Mouse (Mus musculus): ENCODE measurements at regions not wholly inside any gene's neighbourhood (a gene's known extent, or its start where the extent isn't known, plus 50 kb on each side); places are given as distances from the start of the nearest gene placed in this dataset.

GRCm38 (mm10) chr1:183808168-183808567, 204.9 kb upstream of the Dusp10 start:
- Histone ChIP-seq H3K9me3 (no peaks in the 10 kb centered on the region), H3K27me3 (replicated peaks) (no peaks in the 10 kb centered on the region), H3K4me2 (replicated peaks) (no peak overlapping the region), H3K4me3 (no peak overlapping the region), H3K27ac (no peak overlapping the region), H3K4me1 (no peaks in the 10 kb centered on the region), H3K36me3 (no peaks in the 10 kb centered on the region), H3K9ac (no peak overlapping the region)
- ATAC-seq (ENCODE audit: low FRiP score, low read depth), result no peak
- WGBS, result 83% methylated on average over 2 of the region's 2 CpGs

- no peaks in the 10 kb centered on the region for H3K36me3 ChIP-seq
- H3K9me3 ChIP-seq, result no peaks in the 10 kb centered on the region
- H3K27me3 ChIP-seq (replicated peaks), result no peaks in the 10 kb centered on the region
- no peak overlapping the region for H3K27ac ChIP-seq
- no peaks in the 10 kb centered on the region for H3K4me1 ChIP-seq
- H3K9ac ChIP-seq, result no peak overlapping the region
- no peak overlapping the region for H3K4me3 ChIP-seq
- 74% methylated on average over 5 of the region's 5 CpGs for WGBS
- H3K4me2 ChIP-seq (replicated peaks), result no peak overlapping the region
- ATAC-seq (ENCODE audit: low FRiP score, low read depth), result no peak
Measured at GRCm38 (mm10) chr1:183820555-183820954, 192.5 kb upstream of the Dusp10 start.

GRCm38 (mm10) chr1:183826300-183826699, 186.8 kb upstream of the Dusp10 start:
- 32% methylated on average over 4 of the region's 4 CpGs for WGBS
- ATAC-seq (ENCODE audit: low FRiP score, low read depth), result no peak
- no peak overlapping the region for H3K27ac ChIP-seq
- no peaks in the 10 kb centered on the region for H3K36me3 ChIP-seq
- H3K27me3 ChIP-seq (replicated peaks), result no peaks in the 10 kb centered on the region
- no peaks in the 10 kb centered on the region for H3K9me3 ChIP-seq
- H3K4me3 ChIP-seq, result no peak overlapping the region
- no peaks in the 10 kb centered on the region for H3K4me1 ChIP-seq
- H3K4me2 ChIP-seq (replicated peaks), result no peak overlapping the region
- no peak overlapping the region for H3K9ac ChIP-seq

GRCm38 (mm10) chr1:183845135-183845534, 168.0 kb upstream of the Dusp10 start:
- Histone ChIP-seq H3K4me3 (no peak overlapping the region), H3K27me3 (replicated peaks) (no peaks in the 10 kb centered on the region), H3K9me3 (no peaks in the 10 kb centered on the region), H3K4me2 (replicated peaks) (no peak overlapping the region), H3K4me1 (no peaks in the 10 kb centered on the region), H3K9ac (no peak overlapping the region), H3K36me3 (no peaks in the 10 kb centered on the region), H3K27ac (no peak overlapping the region)
- no peak for ATAC-seq (ENCODE audit: low FRiP score, low read depth)
- WGBS, result 79% methylated on average over 4 of the region's 4 CpGs

- Histone ChIP-seq H3K36me3 (no peaks in the 10 kb centered on the region), H3K27ac (no peak overlapping the region), H3K4me1 (no peaks in the 10 kb centered on the region), H3K9me3 (no peaks in the 10 kb centered on the region), H3K9ac (no peak overlapping the region), H3K4me3 (no peak overlapping the region), H3K27me3 (replicated peaks) (no peaks in the 10 kb centered on the region), H3K4me2 (replicated peaks) (no peak overlapping the region)
- WGBS, result 83% methylated on average over 3 of the region's 3 CpGs
- no peak for ATAC-seq (ENCODE audit: low FRiP score, low read depth)
Measured at GRCm38 (mm10) chr1:183853956-183854613, 159.0 kb upstream of the Dusp10 start.

GRCm38 (mm10) chr1:183865111-183865510, 148.0 kb upstream of the Dusp10 start:
- Histone ChIP-seq H3K9me3 (no peaks in the 10 kb centered on the region), H3K4me3 (no peak overlapping the region), H3K27ac (no peak overlapping the region), H3K4me1 (no peaks in the 10 kb centered on the region), H3K4me2 (replicated peaks) (no peak overlapping the region), H3K9ac (no peak overlapping the region), H3K27me3 (replicated peaks) (no peaks in the 10 kb centered on the region), H3K36me3 (no peaks in the 10 kb centered on the region)
- 66% methylated on average over 4 of the region's 4 CpGs for WGBS
- no peak for ATAC-seq (ENCODE audit: low FRiP score, low read depth)

- Histone ChIP-seq H3K27me3 (replicated peaks) (no peaks in the 10 kb centered on the region), H3K4me1 (no peaks in the 10 kb centered on the region), H3K27ac (no peak overlapping the region), H3K4me3 (no peak overlapping the region), H3K4me2 (replicated peaks) (no peak overlapping the region), H3K9me3 (no peaks in the 10 kb centered on the region), H3K36me3 (no peaks in the 10 kb centered on the region), H3K9ac (no peak overlapping the region)
- 83% methylated on average over 3 of the region's 3 CpGs for WGBS
- ATAC-seq (ENCODE audit: low FRiP score, low read depth), result no peak
Measured at GRCm38 (mm10) chr1:183865586-183865985, 147.5 kb upstream of the Dusp10 start.

- 96% methylated on average over 5 of the region's 5 CpGs for WGBS
- H3K4me2 ChIP-seq (replicated peaks), result no peak overlapping the region
Measured at GRCm38 (mm10) chr1:183868965-183869364, 144.1 kb upstream of the Dusp10 start.

GRCm38 (mm10) chr1:183895936-183896335, 117.2 kb upstream of the Dusp10 start:
- no peak for ATAC-seq (ENCODE audit: low FRiP score, low read depth)

More at GRCm38 (mm10) chr1:183868965-183869364, 144.1 kb upstream of the Dusp10 start:
- no peak overlapping the region for H3K4me3 ChIP-seq
- no peak overlapping the region for H3K27ac ChIP-seq
- H3K4me1 ChIP-seq, result no peaks in the 10 kb centered on the region
- H3K9me3 ChIP-seq, result no peaks in the 10 kb centered on the region
- H3K27me3 ChIP-seq (replicated peaks), result no peaks in the 10 kb centered on the region
- no peak for ATAC-seq (ENCODE audit: low FRiP score, low read depth)
- no peak overlapping the region for H3K9ac ChIP-seq
- H3K36me3 ChIP-seq, result no peaks in the 10 kb centered on the region

GRCm38 (mm10) chr1:183898091-183898490, 115.0 kb upstream of the Dusp10 start:
- H3K36me3 ChIP-seq, result no peaks in the 10 kb centered on the region

More at GRCm38 (mm10) chr1:183895936-183896335, 117.2 kb upstream of the Dusp10 start:
- H3K9ac ChIP-seq, result no peak overlapping the region
- H3K27ac ChIP-seq, result no peak overlapping the region
- no peak overlapping the region for H3K4me2 ChIP-seq (replicated peaks)
- no peaks in the 10 kb centered on the region for H3K27me3 ChIP-seq (replicated peaks)
- H3K4me3 ChIP-seq, result no peak overlapping the region
- no peaks in the 10 kb centered on the region for H3K36me3 ChIP-seq
- 90% methylated on average over 3 of the region's 3 CpGs for WGBS
- H3K4me1 ChIP-seq, result no peaks in the 10 kb centered on the region
- no peaks in the 10 kb centered on the region for H3K9me3 ChIP-seq

GRCm38 (mm10) chr1:183904564-183904963, 108.5 kb upstream of the Dusp10 start:
- Histone ChIP-seq H3K27ac (no peak overlapping the region), H3K4me1 (no peaks in the 10 kb centered on the region), H3K27me3 (replicated peaks) (no peaks in the 10 kb centered on the region), H3K36me3 (no peaks in the 10 kb centered on the region), H3K9me3 (no peaks in the 10 kb centered on the region), H3K4me2 (replicated peaks) (no peak overlapping the region), H3K4me3 (no peak overlapping the region), H3K9ac (no peak overlapping the region)
- 88% methylated on average over 7 of the region's 7 CpGs for WGBS
- no peak for ATAC-seq (ENCODE audit: low FRiP score, low read depth)

More at GRCm38 (mm10) chr1:183898091-183898490, 115.0 kb upstream of the Dusp10 start:
- Histone ChIP-seq H3K4me1 (no peaks in the 10 kb centered on the region), H3K27ac (no peak overlapping the region), H3K4me3 (no peak overlapping the region), H3K27me3 (replicated peaks) (no peaks in the 10 kb centered on the region), H3K9me3 (no peaks in the 10 kb centered on the region), H3K9ac (no peak overlapping the region), H3K4me2 (replicated peaks) (no peak overlapping the region)
- no peak for ATAC-seq (ENCODE audit: low FRiP score, low read depth)
- 67% methylated on average over 3 of the region's 3 CpGs for WGBS

- WGBS, result 85% methylated on average over 11 of the region's 11 CpGs
- Histone ChIP-seq H3K27me3 (replicated peaks) (no peaks in the 10 kb centered on the region), H3K9me3 (no peaks in the 10 kb centered on the region), H3K36me3 (no peaks in the 10 kb centered on the region), H3K9ac (no peak overlapping the region), H3K4me2 (replicated peaks) (no peak overlapping the region), H3K4me1 (no peaks in the 10 kb centered on the region), H3K4me3 (no peak overlapping the region), H3K27ac (no peak overlapping the region)
- no peak for ATAC-seq (ENCODE audit: low FRiP score, low read depth)
Measured at GRCm38 (mm10) chr1:183905345-183906142, 107.6 kb upstream of the Dusp10 start.

Data from neural tube, embryonic 12.5 days (tissue).